Mouse (Mus musculus): ENCODE results near the gene Gm3095.
"Not testable (repeated sequence)": the region's sequence is repeated elsewhere in the genome, so short reads cannot be mapped to it uniquely, and the experiment has no call there.

Gm3095 gene

DNA sequence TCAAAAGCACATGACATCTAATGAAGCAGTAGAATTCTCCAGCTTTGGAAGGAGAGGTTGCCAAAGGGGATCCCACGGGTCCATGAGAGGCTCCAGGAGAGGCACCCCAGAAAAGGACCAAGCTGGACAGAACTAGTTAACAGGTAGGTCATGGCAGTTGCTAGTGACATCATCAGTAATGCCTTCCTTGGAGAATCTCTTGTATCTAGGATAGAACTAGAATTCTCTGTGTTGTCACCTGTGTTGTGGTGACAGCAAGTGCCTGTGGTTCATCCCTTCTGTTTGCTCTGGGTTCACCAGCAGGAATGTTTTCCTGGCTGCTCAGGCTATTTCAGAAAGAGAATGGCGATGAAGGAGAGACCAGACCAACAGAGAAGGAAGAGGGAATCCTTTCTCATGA lies at the start of gene Gm3095:
Gene Gm3095 (plus strand): TSS at position 301 of the 400 bp plus-strand sequence.
- not testable (repeated sequence) for DNase-seq

DNA sequence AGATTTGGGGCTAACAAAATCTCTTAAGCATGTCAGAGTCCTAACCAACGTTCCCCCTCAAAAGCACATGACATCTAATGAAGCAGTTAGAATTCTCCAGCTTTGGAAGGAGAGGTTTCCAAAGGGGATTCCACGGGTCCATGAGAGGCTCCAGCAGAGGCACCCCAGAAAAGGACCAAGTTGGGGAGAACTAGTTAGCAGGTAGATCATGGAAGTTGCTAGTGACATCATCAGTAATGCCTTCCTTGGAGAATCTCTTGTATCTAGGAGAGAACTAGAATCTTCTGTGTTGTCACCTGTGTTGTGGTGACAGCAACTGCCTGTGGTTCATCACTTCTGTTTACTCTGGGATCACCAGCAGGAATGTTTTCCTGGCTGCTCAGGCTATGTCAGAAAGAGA lies 31.9 kb upstream of the Gm3095 start, which contains the start of gene Gm3029:
Gene Gm3029 (plus strand): TSS at position 301 of the 400 bp plus-strand sequence.
- not testable (repeated sequence) for DNase-seq

DNA sequence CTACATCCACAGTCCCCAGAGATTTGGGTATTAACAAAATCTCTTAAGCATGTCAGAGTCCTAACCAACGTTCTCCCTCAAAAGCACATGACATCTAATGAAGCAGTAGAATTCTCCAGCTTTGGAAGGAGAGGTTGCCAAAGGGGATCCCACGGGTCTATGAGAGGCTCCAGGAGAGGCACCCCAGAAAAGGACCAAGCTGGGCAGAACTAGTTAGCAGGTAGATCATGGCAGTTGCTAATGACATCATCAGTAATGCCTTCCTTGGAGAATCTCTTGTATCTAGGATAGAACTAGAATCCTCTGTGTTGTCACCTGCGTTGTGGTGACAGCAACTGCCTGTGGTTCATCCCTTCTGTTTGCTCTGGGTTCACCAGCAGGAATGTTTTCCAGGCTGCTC lies 34.7 kb downstream of the Gm3095 start, which contains the start of gene Gm3099:
Gene Gm3099 (plus strand): TSS at position 301 of the 400 bp plus-strand sequence.
- DNase-seq, result not testable (repeated sequence)

Measured in right cerebral cortex, postnatal 4 days (tissue).